Mouse (Mus musculus) urinary bladder, postnatal 4 days (tissue): ENCODE results near the gene Hspa2.
A peak's percentile ranks its signal among the peaks of the same experiment; 100 is the strongest.

ENCODE experiments used
- DNase-seq, 2 experiments: peaks; one replicate each; pipeline ENCODE4 v3.0.0; 2021 to 2022; ENCODE audit warnings: low spot score in 2 of 2

The Hspa2 gene

DNA sequence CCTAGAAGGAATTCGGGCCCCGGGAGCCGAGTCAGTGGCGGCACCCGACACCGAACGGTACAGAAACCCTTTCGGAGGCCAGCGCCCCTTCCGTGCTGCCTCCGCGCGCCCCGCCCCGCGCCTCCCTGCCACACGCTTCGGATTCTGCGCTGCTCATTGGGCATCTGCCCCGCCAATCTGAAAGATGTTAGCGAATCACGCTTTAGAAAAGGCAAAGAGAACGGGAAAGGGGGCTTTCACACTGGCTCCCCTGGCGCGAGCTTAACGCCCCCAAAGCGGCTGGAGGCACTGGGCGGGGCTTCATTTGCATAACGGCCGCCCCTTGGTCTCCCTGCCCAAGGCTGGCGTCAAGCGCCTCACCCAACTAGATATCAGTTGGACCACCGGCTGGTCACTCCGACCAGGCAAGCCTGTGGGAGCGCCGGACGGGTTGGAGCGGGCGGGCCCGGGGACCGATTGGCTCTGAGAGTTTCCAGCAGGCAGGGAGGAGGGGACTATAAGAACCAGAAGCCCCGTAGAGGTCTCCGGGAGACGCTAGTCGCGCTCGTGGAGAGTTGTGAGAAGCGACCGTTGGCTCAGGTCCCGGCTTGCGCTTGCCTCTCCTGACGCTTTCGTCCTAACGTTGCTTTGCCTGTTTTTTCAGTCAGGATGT lies at the start of gene Hspa2:
TSS of gene Hspa2 (plus strand) at position 291 of the 652 bp plus-strand sequence.
- DNase-seq, result peak; percentile 99 to 100

DNA sequence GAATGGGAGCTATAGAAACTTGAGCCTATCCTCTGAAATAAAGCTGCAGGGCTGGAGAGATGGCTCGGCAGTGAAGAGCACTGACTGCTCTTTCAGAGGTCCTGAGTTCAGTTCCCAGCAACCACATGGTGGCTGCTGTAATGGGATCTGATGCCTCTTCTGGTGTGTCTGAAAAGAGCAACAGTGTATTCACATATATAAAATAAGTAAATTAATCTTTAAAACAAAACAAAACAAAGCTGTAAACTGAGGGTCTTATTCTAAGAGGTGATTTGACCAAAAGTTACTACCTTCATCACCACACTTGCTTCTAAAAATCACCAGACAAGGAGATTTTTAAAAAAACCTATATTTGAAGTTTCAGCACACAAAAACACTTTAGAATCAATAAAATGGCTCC lies 43.1 kb upstream of the Hspa2 start:
- DNase-seq, result no peak

DNA sequence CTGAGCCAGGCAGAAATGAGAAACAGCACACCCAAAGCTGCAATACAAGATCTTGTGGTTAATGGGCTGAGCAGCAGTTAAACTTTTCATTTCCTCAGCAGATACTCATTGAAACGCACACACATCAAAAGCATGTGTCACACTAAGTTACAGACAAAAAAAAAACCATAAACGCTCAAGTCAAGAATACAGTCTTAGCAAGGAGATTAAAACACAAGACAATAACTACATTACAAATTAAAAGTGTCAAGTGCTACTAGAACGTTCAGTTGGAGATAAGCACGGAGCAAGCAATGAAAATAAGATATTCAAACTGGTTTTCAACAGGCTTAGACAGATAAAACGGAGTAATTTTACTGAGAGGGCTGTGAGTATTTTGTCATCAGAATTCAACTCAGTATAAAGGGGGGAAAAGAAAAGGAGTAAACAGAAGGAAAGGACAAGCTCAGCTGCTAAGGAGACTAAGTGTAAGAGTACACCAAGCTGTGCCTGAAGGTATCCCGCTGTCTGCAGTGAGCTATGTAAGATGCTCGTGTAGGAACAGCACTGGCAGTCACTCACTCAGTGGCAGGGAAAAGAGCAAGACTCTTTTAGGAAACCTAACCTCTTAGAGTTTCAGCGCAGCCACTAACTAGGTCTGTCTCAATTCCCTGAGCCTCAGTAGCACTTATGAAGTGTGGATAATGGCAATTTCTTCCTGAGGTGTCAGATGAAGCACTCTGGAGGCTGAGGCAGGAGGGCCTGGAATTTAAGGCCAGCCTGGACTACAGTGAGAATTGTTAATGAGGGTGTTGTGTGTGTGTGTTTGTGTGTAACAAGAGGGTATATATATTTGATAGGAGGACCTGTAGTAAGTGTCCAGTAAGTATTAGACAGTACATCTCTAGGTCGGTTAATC lies 42.3 kb upstream of the Hspa2 start:
- no peak for DNase-seq

DNA sequence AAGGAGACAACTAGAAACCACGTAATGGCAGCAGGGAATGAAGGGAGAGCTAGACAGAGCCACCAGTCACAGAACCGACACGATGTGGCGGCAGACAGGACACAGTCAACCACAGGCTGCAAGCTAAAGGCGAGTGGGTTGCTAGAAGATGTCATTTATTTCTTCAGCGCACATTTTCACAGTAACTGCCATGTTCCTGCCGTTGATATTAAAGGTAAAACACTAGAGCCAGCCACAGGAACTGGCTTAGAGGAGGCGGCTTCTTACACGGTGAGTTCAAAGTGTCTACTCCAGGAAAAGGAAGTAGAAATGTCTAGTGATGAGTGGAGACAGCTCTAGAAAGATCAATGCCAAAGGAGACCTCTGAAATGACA lies 41.7 kb upstream of the Hspa2 start:
- no peak for DNase-seq

DNA sequence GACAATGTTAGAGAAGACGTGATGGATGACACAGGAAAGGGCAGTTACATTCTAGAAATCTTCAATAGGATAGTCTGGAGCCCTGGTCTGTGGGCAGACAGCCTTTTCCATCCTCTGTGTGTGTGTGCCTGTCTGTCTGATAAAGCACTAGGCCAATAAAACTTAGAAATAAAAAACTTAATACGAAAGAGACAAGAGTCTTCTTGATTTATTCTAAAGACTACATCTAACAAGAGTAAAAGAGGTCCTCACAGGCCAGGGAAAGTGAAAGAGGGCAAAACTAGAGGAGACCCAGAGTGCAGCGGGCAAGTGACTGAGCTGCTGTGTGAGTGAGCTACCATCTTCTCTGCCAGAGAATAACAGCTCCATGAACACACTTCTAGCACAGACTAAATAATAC lies 37.7 kb upstream of the Hspa2 start:
- DNase-seq, result no peak

DNA sequence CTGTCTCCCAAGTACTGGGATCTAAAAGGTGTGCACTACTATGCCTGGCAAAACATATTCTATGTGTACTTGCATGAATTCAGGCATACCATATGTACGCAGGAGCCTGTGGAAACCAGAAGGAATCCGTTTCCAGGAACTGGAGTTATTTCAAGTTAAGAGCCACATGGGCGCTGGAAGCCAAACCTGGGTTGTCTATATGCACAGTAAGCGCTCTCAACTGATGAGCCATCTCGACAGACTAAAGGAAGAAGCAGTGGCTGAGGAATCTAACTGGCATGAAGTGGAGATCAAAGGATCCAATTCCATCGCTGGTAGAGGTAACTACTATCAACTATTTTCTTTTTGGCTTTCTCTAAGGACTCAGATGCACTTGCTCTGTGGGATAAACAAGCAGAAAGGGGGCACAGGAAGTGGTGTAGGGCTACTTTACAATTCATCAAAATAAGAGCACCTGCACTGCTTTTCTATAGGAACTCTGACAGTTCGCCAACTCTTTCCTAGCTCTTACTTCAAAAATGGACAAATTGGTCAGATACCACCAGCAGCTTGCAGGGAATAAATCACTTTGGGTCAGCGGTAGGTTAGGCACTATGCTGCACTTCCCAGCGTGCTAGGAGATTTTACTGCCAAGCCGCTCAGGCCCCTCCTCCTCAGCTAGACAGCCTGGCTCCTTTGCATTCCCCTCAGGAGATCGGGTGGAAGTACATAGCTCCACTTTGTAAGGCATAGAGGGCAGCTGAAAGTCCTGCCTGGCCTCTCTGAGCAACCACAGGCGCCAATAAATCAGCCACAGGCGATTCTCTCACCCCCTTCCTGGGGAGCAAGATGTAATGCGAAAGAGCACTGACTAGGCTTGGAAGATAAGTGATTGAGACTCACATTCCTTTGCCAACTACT lies 36.6 kb upstream of the Hspa2 start:
- no peak for DNase-seq

DNA sequence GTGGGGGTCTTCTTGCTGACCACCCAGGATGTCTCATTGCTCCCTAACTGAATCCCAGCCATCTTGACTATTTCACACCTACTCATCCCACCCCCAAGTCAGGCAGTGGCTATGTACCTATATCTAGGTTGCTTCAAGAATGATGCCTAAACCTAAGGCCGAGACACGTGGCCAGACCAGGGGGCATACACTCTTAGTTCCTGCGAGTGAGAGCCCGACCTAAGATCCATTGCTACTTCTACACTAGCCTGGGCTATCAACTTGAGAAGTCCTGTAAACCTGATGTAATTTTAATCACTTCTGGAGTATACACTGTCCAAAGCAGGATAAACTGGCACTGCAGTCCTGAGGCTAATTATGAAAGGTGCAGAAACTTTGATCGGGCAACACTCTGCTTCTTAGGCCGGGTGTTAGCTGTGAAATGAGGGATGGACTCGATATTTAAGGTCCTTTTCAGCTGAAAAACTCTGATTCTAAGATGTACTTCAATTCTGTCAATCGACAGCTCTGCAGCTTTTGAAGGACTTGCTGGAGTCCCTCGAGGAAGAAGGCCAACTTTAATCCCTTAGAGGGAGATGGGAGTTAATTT lies 35.7 kb upstream of the Hspa2 start:
- no peak for DNase-seq

DNA sequence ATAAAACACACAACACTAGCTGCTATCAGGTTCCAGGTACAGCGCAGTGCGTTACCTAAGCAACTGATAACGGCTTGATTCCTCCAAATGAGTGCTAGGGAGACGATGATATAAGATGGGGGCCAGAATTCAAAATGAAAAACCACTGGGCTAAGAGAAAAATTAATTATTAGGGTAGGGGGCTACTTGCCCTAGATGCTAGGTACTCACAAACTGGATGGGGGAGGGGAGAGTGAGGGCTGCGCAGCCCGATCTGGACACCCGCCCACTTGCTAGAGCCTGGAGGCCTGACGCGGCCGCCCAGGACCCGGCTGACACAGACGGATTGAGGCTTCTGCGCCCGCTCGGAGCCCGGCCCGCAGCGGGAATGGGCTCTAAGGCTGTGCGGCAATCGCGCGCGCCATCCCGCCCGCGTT lies 35.2 kb upstream of the Hspa2 start:
- DNase-seq, result no peak

DNA sequence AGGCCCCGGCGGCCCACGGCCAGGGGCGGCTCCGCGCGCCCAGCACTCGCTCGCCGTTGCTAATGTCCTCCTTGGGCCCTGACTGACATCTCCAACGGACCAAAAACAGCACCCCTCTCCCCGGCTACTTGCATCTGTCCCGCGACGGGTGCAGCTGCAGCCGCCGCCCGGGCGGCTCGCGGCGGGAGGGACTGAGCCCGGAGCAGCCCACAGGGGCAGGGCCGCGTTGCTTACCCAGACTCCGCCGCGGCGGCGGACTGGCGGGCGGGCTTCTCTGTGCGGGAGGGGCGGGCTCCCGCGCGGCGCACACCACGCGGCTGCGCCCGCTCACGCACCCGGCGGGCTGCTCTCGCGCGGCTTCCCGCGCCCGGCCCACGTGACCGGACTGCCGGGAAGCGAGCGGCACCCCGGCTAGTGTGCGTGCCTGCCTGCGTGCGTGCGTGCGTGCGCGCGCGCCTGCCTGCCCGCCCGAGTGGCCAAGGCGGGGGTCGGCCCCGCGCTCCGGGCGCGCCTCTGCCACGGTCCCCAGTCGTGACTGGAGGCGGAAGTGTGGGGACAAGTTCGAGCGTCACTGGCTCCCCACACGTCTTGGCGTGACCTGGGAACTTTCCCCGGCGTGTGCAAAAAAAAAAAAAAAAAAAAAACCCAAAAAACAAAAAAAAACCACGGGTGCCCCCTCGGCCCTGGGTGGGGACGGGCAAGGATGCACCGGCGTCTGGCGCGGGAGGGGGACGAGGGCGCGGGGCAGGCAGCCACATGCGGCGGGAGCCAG lies 34.6 kb upstream of the Hspa2 start, which contains the start of gene Zbtb25:
TSS of gene Zbtb25 (minus strand) at position 397 of the 772 bp plus-strand sequence.
- DNase-seq, result peak; percentile 83 to 85

DNA sequence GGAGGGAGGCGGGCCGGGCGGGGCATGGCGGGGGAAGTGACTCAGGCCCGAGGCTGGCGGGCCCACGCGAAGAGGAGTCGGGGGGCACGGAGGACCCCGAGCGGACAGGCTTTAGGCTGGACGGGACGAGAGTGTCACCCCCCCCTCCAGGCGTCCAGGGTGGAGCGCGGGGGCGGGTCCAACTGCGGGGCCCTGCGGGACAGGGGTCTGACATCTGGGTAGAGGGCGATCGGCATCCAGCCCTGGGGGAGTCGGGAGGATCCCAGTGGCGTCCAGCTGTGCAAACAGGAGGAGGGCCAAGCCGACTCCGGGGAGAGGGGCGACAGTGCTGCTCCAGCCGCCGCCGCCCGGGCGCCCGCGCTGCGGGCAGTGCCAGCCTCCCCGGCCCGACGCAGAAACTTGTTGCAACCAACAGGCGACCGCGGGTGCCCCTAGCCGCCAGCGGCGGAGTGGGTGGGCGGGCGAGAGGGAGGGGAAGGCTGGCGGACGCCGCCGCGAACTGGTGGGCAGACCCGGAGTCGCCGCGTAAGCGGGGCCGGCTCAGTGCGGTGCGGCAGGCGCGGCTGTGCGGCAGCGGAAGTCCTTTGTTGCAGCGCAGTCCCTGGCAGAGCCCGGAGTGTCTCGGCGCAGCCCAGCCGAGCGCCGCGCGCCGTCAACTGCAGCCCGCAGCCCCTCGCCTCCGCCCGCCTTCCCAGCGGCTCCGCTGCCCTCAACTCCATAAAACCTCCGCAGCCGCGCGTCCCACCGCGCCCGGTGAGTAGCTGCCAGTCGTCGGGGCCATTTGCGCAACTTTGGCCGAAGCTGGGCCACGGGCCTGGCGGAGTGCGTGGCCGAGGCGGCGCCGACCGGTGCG lies 33.8 kb upstream of the Hspa2 start, which contains the start of gene Zbtb1:
TSS of gene Zbtb1 (plus strand) at position 289 of the 853 bp plus-strand sequence.
- peak; percentile 78 to 84 for DNase-seq

DNA sequence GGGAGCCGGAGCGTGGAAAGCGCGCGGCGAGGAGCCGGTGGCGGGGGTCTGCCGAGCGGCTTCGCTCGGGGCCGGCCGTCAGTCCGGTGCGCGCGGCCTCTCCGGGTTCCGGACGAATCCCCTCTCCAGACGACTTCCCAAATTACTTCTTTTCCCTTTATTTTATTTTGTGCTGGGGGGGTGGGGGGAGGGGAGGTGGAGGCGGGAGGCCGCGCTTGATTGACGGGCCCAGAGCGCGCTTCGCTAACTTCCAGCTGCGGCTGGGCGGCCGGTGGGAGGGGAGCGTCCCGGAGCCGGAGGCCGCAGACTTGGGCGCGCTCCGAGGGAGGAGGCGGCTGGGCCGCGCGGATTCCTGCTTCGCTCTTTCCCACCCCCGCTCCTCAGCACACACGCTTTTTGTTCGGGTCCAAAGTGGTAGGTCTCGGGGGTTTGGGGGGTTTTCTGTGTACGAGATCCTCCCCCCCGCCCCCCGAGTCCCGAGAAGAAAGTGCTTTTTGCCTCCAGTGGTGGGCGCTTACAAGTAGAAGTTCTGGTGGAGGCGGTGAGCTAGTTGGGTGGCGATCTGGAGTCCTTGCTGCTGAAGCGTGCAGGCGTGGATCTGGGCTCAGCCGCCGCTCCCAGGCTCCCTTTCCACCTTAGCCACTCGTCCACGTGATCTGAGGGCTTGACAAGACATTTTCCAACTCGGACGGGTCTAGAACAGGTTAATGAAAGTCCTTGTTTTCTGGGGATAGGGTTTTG lies 33.0 kb upstream of the Hspa2 start:
- DNase-seq, result peak; percentile 79 to 87

DNA sequence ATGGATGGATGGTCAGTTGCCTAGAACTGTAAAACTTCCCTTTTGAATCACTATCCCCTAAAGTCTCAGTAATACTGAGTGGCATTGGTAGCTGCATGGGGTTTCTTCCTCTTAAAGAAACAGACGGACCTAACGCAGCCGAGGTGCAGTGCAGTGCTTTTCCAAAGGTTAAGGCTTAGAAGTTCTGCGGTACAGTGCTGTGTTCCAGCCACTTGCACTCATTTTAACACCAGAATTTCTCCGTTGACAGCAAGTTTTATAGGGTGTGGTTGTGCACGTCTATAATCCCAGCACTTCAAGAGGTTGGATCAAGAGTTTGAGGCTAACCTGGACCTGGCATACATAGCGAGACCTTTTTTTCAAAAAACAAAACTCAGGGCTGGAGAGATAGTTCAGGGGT lies 31.9 kb upstream of the Hspa2 start:
- no peak for DNase-seq

DNA sequence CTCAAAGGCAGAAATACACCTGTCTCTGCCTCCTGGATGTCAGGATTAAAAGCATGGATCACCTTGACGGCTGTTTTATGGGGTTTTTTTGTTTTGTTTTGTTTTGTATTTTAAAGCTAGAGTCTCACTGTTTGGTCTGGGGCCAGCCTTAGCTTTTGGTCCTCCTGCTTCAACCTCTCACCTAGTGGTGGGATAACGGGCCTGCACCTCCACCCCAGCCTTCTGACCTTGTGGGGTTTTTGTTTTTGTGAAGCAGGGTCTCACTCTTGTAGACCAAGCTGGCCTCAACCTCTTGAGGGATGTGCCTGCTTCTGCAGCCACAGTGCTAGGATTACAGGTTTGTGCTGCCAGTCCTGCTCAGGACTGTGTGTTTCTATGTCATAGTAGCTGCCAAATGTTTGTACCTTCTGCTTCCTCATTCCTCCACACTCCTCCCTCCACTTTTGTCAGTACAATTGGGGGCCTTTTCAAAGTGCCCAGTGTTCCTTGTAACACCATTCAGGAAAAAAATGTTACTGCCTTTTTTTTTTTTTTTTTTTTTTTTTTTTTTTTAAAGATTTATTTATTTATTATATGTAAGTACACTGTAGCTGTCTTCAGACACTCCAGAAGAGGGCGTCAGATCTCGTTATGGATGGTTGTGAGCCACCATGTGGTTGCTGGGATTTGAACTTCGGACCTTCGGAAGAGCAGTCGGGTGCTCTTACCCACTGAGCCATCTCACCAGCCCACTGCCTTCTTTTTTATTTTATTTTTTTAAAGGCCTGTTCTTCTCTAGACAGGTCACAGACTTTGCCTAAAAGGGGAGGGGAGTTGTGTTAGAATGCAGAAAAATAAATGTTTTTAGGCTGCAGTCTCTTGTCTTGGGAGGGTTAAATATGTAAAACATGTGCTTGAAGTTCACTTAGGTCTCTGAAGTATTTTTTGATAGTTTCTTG lies 30.8 kb upstream of the Hspa2 start:
- DNase-seq, result no peak

DNA sequence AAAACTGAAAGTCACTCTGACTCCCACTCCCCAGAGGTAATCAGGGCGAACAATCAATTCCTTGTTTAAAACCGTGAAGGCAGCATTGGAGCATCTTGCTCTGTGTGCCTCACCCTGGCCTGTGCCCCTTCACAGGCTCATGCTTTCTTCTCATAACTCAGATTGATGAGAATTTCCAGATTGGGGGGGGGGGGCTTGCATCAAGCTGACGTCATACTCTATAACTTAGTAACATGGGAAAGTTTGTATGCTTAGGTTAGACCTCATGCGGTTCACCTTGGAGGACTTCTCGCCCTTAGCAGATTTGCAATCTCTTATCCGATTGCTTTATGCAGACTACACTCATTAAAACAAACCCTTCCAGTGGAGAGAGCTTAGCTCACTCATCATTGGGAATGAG lies 30.0 kb upstream of the Hspa2 start:
- no peak for DNase-seq

DNA sequence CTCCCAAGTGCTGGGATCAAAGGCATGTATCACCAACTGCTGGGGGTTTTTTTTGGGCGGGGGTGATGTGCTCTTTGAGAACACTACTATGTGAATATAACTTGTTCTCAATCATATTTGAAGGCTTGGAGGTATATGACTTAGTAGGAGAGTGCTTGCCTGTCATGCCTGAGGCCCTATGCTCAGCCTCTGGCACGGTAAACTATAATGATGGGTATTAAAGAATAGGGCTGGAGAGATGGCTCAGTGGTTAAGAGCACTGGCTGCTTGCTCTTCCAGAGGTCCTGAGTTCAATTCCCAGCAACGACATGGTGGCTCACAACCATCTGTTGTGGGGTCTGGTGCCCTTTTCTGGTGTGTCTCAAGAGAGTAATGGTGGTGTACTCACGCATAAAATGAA lies 29.1 kb upstream of the Hspa2 start:
- no peak for DNase-seq

DNA sequence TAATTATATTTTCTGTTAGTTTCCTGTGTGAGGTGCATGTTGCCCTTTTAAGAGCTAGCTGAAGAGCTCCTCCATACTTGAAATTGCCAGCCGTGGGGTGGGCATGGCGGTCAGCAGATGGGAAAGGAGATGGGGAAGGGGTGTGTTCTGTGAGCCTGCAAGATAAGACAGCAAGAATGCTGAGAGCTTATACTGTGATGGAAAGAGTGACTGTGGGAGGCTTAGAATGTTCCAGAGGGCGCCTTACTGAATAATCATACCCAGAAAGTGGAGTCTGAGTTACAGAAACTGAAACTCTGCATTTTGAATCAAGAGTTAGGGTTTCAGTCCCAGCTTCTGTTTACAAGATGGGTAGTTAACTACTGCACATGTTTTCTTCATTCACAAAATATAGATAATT lies 28.5 kb upstream of the Hspa2 start:
- DNase-seq, result no peak

DNA sequence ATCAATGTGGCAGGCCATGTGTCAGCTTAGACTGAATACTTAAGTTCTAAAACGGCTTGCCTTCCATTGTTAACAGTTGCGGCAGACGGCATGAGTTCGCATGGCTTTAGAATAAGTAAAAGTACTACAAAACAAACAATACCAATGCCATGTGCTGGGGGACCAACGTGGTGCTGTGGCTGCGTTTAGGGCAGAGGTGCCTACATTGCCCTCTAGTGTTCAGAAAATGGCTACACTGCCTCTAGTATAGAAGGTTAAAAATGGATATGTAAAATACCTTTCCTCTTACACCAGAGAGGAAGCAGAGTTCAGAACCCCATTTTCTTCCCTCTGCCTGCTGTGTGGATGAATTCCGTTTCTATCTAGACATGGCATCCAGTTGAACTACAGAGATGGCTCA lies 27.3 kb upstream of the Hspa2 start:
- DNase-seq, result no peak

DNA sequence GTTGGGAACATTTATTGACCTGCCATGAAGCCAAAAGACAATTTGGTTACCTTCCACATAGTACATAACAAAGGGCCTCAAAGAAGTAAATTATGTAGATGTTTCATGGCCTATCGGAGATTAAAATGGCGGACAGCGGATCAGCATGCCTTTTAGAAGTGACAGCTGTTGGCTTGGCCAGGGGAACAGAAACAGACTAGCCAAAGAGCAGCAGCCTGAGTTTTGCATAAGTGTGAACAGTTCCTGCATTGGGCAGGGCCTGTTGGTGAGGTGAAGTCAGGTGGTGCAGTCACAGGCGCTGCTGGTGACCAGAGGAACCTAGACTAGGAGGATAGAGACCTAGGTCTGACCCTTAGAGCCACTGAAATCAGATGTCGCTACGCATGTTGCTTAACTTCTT lies 26.9 kb upstream of the Hspa2 start:
- DNase-seq, result no peak
